Mouse (Mus musculus): ENCODE results near the gene Zfp78.
A peak's percentile ranks its signal among the peaks of the same experiment; 100 is the strongest.

The Zfp78 gene

DNA sequence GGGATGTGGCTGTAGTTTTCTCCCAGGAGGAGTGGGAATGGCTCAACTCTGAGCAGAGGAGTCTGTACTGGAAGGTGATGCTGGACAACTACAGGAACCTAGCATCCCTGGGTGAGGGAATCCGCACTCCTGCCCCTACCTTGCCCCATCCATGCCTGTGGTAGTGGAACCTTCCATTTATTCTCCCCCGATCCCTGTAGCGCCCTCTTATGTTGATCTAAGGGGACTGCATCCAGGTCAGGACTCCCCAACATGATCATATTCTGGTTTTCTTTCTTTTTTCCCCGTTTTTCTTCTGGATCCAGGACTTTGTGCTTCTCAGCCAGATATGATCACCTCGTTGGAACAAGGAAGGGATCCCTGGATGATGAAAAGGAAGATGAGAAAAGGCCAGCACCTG, 26.4 kb downstream of the Zfp78 start:
- no peak for DNase-seq

DNA sequence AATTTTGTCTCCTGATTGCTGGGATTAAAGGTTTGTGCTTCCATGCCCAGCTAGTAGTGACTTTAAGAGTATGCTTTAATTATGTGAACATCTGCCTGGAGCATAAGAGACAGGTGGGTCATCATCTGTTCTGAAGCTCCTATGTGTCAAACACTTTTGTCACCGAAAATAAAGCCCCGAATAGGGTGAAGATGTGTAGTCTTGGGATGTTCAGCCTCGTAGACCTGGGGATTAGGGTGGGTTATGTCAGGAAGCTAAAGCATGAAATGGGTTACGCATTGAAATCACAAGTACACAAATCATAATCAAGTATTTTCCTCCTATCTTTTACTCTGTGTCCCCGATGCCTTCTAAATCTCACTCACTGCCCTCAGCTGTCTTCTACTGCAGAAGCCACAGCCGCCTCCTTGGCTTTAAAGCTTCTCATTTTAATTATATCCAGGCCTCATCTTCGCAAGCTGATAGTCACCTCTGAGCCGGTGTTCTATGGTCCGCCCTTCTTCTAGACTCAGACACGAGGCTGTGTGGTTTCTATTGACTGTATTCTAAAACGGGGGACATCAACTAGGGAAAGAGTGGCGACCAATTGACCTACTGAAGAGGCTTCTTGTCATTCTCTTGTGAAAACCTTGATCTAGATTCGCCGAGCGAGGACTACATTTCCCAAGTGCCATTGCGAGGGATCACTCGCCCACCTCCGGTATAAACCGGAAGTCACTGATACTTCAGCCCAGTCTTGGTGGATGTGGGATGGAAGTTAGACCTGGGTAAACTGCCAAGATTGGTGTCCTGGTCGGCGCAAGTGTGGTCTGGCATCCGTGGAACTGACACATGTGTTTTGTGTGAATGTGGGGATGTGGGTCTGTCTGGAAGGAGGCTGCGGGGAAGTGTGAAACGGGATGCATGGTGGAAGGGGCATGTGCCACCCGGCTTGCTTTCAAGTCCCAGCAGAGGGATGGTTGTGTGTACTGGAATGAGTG, 35.2 kb downstream of the Zfp78 start, which contains the start of gene Smim17:
TSS of gene Smim17 (plus strand) at position 720 of the 980 bp plus-strand sequence.
- DNase-seq, result peak; percentile 73

DNA sequence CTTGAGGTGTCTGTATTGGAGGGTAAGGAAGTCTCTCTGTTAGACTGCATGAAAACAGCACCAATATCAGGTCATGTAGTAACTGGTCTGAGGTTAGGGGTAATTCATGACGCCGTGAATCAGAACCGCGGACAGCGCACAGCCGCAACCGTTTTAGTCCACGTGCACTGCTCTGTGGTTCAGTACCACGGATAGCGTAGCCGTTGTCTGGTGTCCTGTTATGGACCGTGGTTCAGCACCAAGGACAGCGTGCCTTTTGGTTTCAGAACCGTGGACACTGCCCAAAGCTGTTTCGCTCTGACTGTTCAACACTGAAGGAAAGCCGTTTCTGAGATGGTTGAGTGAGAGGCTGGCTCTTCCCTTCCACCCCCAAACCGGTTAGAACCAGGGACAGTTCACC, 47.0 kb downstream of the Zfp78 start, which contains the start of gene Gm20715:
TSS of gene Gm20715 (plus strand) at position 235 of the 400 bp plus-strand sequence.
- peak; percentile 87 for DNase-seq

GRCm38 (mm10) chr7:6414626-6415441, 51.8 kb downstream of the Zfp78 start:
- DNase-seq, result no peak

- DNase-seq, result no peak
Measured at GRCm38 (mm10) chr7:6415442-6415787, 52.3 kb downstream of the Zfp78 start.

GRCm38 (mm10) chr7:6419894-6420293, 56.8 kb downstream of the Zfp78 start:
- no peak for DNase-seq

DNA sequence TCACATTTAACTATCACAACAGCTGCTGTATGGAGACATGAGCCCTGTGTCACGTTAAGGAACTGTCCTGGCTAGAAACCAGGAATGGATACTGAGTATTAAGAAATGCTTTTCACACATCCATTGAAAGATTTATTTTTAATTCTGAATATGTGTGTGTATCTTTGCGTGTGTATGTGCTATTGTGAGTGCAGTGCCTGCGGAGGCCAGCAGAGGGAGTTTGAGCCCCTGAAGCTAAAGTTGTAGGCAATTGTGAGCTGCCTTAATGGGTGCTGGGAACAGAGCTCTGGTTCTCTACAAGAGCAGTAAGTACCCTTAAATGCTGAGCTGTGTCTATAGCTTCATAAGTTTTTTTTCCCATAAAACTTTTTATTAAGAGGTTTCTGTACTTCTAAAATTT, 66.3 kb downstream of the Zfp78 start:
- no peak for DNase-seq

- DNase-seq, result peak; percentile 65
Measured at GRCm38 (mm10) chr7:6430342-6430741, 67.3 kb downstream of the Zfp78 start.

Data from thymus, postnatal 4 days (tissue).